Mouse (Mus musculus) hindbrain, postnatal 0 days (tissue): ENCODE measurements around the gene Ptch2. TPM values are rescaled to one million over a fixed set of nuclear protein-coding genes. Genes with fewer than 3 reads are reported as not detected.

Source experiments
- ATAC-seq: fragments of 200-750 bp; cut with Nextera tagmentation; 2 replicates; pipeline ENCODE4 v1.8.0; 2017; ENCODE audit warnings: mild to moderate bottlenecking, moderate TSS enrichment, moderate library complexity
- DNase-seq: peaks from one replicate; pipeline ENCODE4 v3.0.0-alpha.2; 2015; ENCODE audit warnings: low spot score
- H3K27ac ChIP-seq: fragments of 300-500 bp; sonication (generic); 2 replicates; pipeline ENCODE4 v1.5.1; 2014; ENCODE audit warnings: mild to moderate bottlenecking
- H3K27me3 ChIP-seq: fragments of 300-500 bp; sonication (generic); 2 replicates; pipeline ENCODE4 v1.6.1; 2014; ENCODE audit warnings: low read length, mixed read lengths; ENCODE audit not compliant: insufficient read depth
- H3K36me3 ChIP-seq: fragments of 300-500 bp; sonication (generic); 2 replicates; pipeline ENCODE4 v1.6.1; 2014; ENCODE audit warnings: low read length, mixed read lengths; ENCODE audit not compliant: insufficient read depth
- H3K4me1 ChIP-seq: fragments of 300-500 bp; sonication (generic); 2 replicates; pipeline ENCODE4 v1.6.1; 2014; ENCODE audit warnings: antibody characterized with exemption, low read length, mixed read lengths; ENCODE audit not compliant: insufficient read depth
- H3K4me2 ChIP-seq: fragments of 300-500 bp; sonication (generic); 2 replicates; pipeline ENCODE4 v1.6.1; 2014; ENCODE audit warnings: low read depth, mild to moderate bottlenecking, low read length, moderate library complexity, mixed read lengths
- H3K4me3 ChIP-seq: fragments of 300-500 bp; sonication (generic); 2 replicates; pipeline ENCODE4 v1.5.1; 2014; ENCODE audit warnings: low read length
- H3K9ac ChIP-seq: fragments of 300-500 bp; sonication (generic); replicated peaks from 2 replicates; pipeline ENCODE4 v1.6.1; 2014; ENCODE audit warnings: mild to moderate bottlenecking, low read length, moderate library complexity, mixed read lengths
- H3K9me3 ChIP-seq: fragments of 300-500 bp; sonication (generic); 2 replicates; pipeline ENCODE4 v1.6.1; 2016; ENCODE audit warnings: low read length, mixed read lengths
- CTCF ChIP-seq: IDR thresholded peaks from 2 replicates; pipeline ENCODE4 v1.5.1; 2016; ENCODE audit warnings: antibody characterized with exemption, control low read depth, low read depth
- WGBS: fragments of 180-500 bp; shearing (Covaris S2); extraction: QIAGEN DNeasy Blood & Tissue Kit; methylation state at CpG from one replicate; pipeline ENCODE4 v1.1.7; 2014; 5-methylcytosine and 5-hydroxymethylcytosine counted together
- microRNA-seq, 2 experiments: library from miRNA; unstranded; fragments of <30 nt; microRNA quantifications; one replicate each; pipeline ENCODE4; 2016
- polyA plus RNA-seq: library from polyadenylated mRNA; unstranded; fragments of >200 nt; fragmentation: Nextera tagmentation; extraction: Ambion mirVana; gene quantifications from 2 replicates; pipeline ENCODE4 v1.2.1, GENCODE M21; 2015
- total RNA-seq: library from RNA; depleted of rRNA; stranded (reverse); fragments of >200 nt; gene quantifications from 2 replicates; pipeline ENCODE4 v1.2.3, GENCODE M21; 2014; rRNA removed

Gene Ptch2
- total and polyA plus RNA-seq, 2 experiments from 2014 or later = 4.1 to 18.8 TPM

GRCm38 (mm10) chr4:117161183-117161582 is 65.3 kb downstream of the Ptch2 start:
- Histone ChIP-seq H3K4me1 (no peaks in the 10 kb centered on the region), H3K9ac (no peak overlapping the region), H3K9me3 (no peaks in the 10 kb centered on the region), H3K4me2 (no peak overlapping the region), H3K4me3 (no peak overlapping the region), H3K27ac (no peak overlapping the region), H3K27me3 (no peaks in the 10 kb centered on the region), H3K36me3 (no peaks in the 10 kb centered on the region)
- ATAC-seq (peak; percentile 66), DNase-seq (peak; percentile 35)
- 67% methylated on average over 4 of the region's 4 CpGs for WGBS
- no peak for TF ChIP-seq CTCF

Small RNAs within 50 kb of the gene (microRNA-seq; reads per million reads assigned to microRNA genes)
- gene Gm22398 = 0 reads per million in 2 experiments

Other genes with a start within 250 kb of the Ptch2 start
- 21.3 and 25.8 TPM in 2 replicates for gene Zswim5, start 218.7 kb upstream of the Ptch2 start, total RNA-seq
- 2.3 and 2.4 TPM in 2 replicates for gene Zswim5, start 218.7 kb upstream of the Ptch2 start, polyA plus RNA-seq
- gene Urod, start 101.7 kb upstream of the Ptch2 start, total RNA-seq = 40.7 and 64.4 TPM in 2 replicates
- gene Urod, start 101.7 kb upstream of the Ptch2 start, polyA plus RNA-seq = 52.2 and 54.0 TPM in 2 replicates
- gene Hectd3, start 100.8 kb upstream of the Ptch2 start, total RNA-seq = 47.4 and 49.5 TPM in 2 replicates
- 18.5 and 20.2 TPM in 2 replicates for gene Hectd3, start 100.8 kb upstream of the Ptch2 start, polyA plus RNA-seq
- gene Eif2b3, start 76.7 kb upstream of the Ptch2 start, total RNA-seq = 13.1 and 16.7 TPM in 2 replicates
- gene Eif2b3, start 76.7 kb upstream of the Ptch2 start, polyA plus RNA-seq = 56.9 and 58.5 TPM in 2 replicates
- 7.8 and 9.1 TPM in 2 replicates for gene Btbd19, start 29.6 kb downstream of the Ptch2 start, total RNA-seq
- gene Btbd19, start 29.6 kb downstream of the Ptch2 start, polyA plus RNA-seq = 4.9 and 5.4 TPM in 2 replicates
- 2.0 and 5.8 TPM in 2 replicates for gene Tctex1d4, start 30.7 kb downstream of the Ptch2 start, total RNA-seq
- gene Tctex1d4, start 30.7 kb downstream of the Ptch2 start, polyA plus RNA-seq = 2.0 and 2.8 TPM in 2 replicates
- gene Plk3, start 37.9 kb downstream of the Ptch2 start, total RNA-seq = 23.9 and 29.8 TPM in 2 replicates
- 26.8 and 29.1 TPM in 2 replicates for gene Plk3, start 37.9 kb downstream of the Ptch2 start, polyA plus RNA-seq
- gene Rps8, start 60.2 kb downstream of the Ptch2 start, total RNA-seq = 463 and 470 TPM in 2 replicates
- gene Rps8, start 60.2 kb downstream of the Ptch2 start, polyA plus RNA-seq = 523 and 530 TPM in 2 replicates
- 5.0 and 8.4 TPM in 2 replicates for gene Kif2c, start 86.6 kb downstream of the Ptch2 start, total RNA-seq
- 6.9 and 10.1 TPM in 2 replicates for gene Kif2c, start 86.6 kb downstream of the Ptch2 start, polyA plus RNA-seq
- 7.5 and 16.5 TPM in 2 replicates for gene Tmem53, start 155.9 kb downstream of the Ptch2 start, total RNA-seq
- gene Tmem53, start 155.9 kb downstream of the Ptch2 start, polyA plus RNA-seq = 14.0 and 14.5 TPM in 2 replicates
- 3.2 and 3.6 TPM in 2 replicates for gene Armh1, start 156.1 kb downstream of the Ptch2 start, total RNA-seq
- gene Armh1, start 156.1 kb downstream of the Ptch2 start, polyA plus RNA-seq = 2.6 and 3.0 TPM in 2 replicates